ENCODE assay signal across 23 mouse cellular contexts in genomic region chr19:45646866-45647265, GRCm38 (mm10). TPM values are rescaled to one million over a fixed set of nuclear protein-coding genes. Genes with fewer than 3 reads are reported as not detected.
A peak's percentile ranks its signal among the peaks of the same experiment; 100 is the strongest.
DNase-seq lines count a peak whose midpoint lies in the region; ATAC-seq and TF ChIP-seq lines count a peak whose summit lies in the region.
"Had no signal": no experiment of that assay in that cellular context is flagged by ENCODE, and none has a peak within 500 bp of the region (broad histone marks: within the 10 kb centered on the region; RNA-seq: fewer than 3 reads in every experiment).

No protein-coding gene starts in this region.

- no peak for TF ChIP-seq CTCF in heart, adult 2 months (IDR thresholded peaks at IDR 0.05)

- no peak overlapping the region for H3K4me2 ChIP-seq in heart, embryonic 13.5 days
- no peak overlapping the region for H3K4me2 ChIP-seq in embryonic facial prominence, embryonic 11.5 days (ENCODE audit: low read depth, low read length)
- H3K4me2 ChIP-seq in limb, embryonic 13.5 days (replicated peaks) = no peak overlapping the region

- H3K27me3 ChIP-seq in heart, embryonic 13.5 days (replicated peaks) = no peaks in the 10 kb centered on the region
- no peaks in the 10 kb centered on the region for H3K27me3 ChIP-seq in heart, adult 2 months (ENCODE audit: control insufficient read depth, insufficient read depth, low read length)
- H3K27me3 ChIP-seq in embryonic facial prominence, embryonic 11.5 days (ENCODE audit: control insufficient read depth, insufficient read depth, low read length) = no peaks in the 10 kb centered on the region
- no peaks in the 10 kb centered on the region for H3K27me3 ChIP-seq in limb, embryonic 13.5 days

- no peak overlapping the region for H3K4me3 ChIP-seq in heart, embryonic 13.5 days
- H3K4me3 ChIP-seq in heart, adult 2 months = no peak overlapping the region
- H3K4me3 ChIP-seq in embryonic facial prominence, embryonic 11.5 days (ENCODE audit: low read depth, low read length) = no peak overlapping the region
- H3K4me3 ChIP-seq in limb, embryonic 13.5 days = no peak overlapping the region
- H3K4me3 ChIP-seq: layer of hippocampus, adult 2 months; left cerebral cortex, adult 2 months had no signal

- WGBS in heart, embryonic 13.5 days = 50% methylated on average over 4 of the region's 4 CpGs
- WGBS in heart, adult 2 months = 67% methylated on average over 4 of the region's 4 CpGs
- WGBS in embryonic facial prominence, embryonic 11.5 days = 33% methylated on average over 4 of the region's 4 CpGs
- WGBS in limb, embryonic 13.5 days = 16% methylated on average over 4 of the region's 4 CpGs

- peaks cover 2% of the 10 kb centered on the region for H3K79me2 ChIP-seq in heart, adult 2 months (replicated peaks; ENCODE audit: control insufficient read depth, insufficient read depth, low read length)

- ATAC-seq in heart, embryonic 13.5 days (ENCODE audit: extremely low read depth, insufficient number of reproducible peaks, low FRiP score, low TSS enrichment) = no peak
- no peak for ATAC-seq in embryonic facial prominence, embryonic 11.5 days (replicated peaks; ENCODE audit: insufficient number of reproducible peaks, low FRiP score, low TSS enrichment, low read depth)
- no peak for ATAC-seq in limb, embryonic 13.5 days (ENCODE audit: low FRiP score, low read depth)
- ATAC-seq: activated CD4-positive, CD25-positive, alpha-beta regulatory T cell, adult 4 months; hindbrain, postnatal 0 days; intestine, postnatal 0 days; lung, postnatal 0 days had no signal

- DNase-seq in heart, adult 2 months = no peak
- peak; percentile 9 for DNase-seq in retina, postnatal 1 day
- DNase-seq in retina, embryonic 14.5 days (ENCODE audit: low spot score) = no peak
- peak; percentile 37 for DNase-seq in embryonic facial prominence, embryonic 11.5 days (ENCODE audit: low spot score)
- no peak for DNase-seq in spleen, postnatal 14 days (ENCODE audit: low spot score in 2 of 2)
- no peak for DNase-seq in ovary, postnatal 36 days (ENCODE audit: low spot score)
- DNase-seq: adrenal gland, adult 8-10 months; cerebellum, adult 2 months; cerebellum, postnatal 25 days; gastrocnemius, postnatal 36 days; heart, postnatal 14 days; kidney, postnatal 14 days; thymus, adult 2 months; thymus, postnatal 4 days had no signal

- H3K4me1 ChIP-seq in heart, embryonic 13.5 days = peaks cover 29% of the 10 kb centered on the region
- peaks cover 1% of the 10 kb centered on the region for H3K4me1 ChIP-seq in heart, adult 2 months (ENCODE audit: control insufficient read depth, insufficient read depth, low read length)
- peaks cover 2% of the 10 kb centered on the region; the same call in 1 of the 2 replicates for H3K4me1 ChIP-seq in embryonic facial prominence, embryonic 11.5 days (ENCODE audit: control insufficient read depth, insufficient read depth, low read length)
- peaks cover 24% of the 10 kb centered on the region for H3K4me1 ChIP-seq in limb, embryonic 13.5 days

- H3K9ac ChIP-seq in heart, embryonic 13.5 days = peak overlapping the region; percentile 16; the same call in 1 of the 2 replicates
- no peak overlapping the region for H3K9ac ChIP-seq in heart, adult 2 months (ENCODE audit: low read depth, low read length)
- no peak overlapping the region for H3K9ac ChIP-seq in embryonic facial prominence, embryonic 11.5 days (replicated peaks; ENCODE audit: low read length)
- H3K9ac ChIP-seq in limb, embryonic 13.5 days = no peak overlapping the region

- H3K27ac ChIP-seq in heart, embryonic 13.5 days (replicated peaks) = peak overlapping the region; percentile 46
- H3K27ac ChIP-seq in heart, adult 2 months = no peak overlapping the region
- H3K27ac ChIP-seq in embryonic facial prominence, embryonic 11.5 days (replicated peaks; ENCODE audit: low read depth, low read length) = no peak overlapping the region
- peak overlapping the region; percentile 40; the same call in 1 of the 2 replicates for H3K27ac ChIP-seq in limb, embryonic 13.5 days
- H3K27ac ChIP-seq: hindbrain, postnatal 0 days; layer of hippocampus, adult 2 months; left cerebral cortex, adult 2 months; macrophage had no signal

- TF ChIP-seq POLR2A in heart, adult 2 months (IDR thresholded peaks at IDR 0.05; ENCODE audit: insufficient read depth, low read depth, low read length) = no peak

- no peak for TF ChIP-seq EP300 in heart, adult 2 months (IDR thresholded peaks at IDR 0.05; ENCODE audit: insufficient read depth, low read depth, low read length)

- 0 out of 2 replicates have a peak, but pooled peaks cover 2% of the 10 kb centered on the region for H3K36me3 ChIP-seq in heart, embryonic 13.5 days
- H3K36me3 ChIP-seq in heart, adult 2 months (ENCODE audit: control insufficient read depth, insufficient read depth, low read length) = no peaks in the 10 kb centered on the region
- no peaks in the 10 kb centered on the region for H3K36me3 ChIP-seq in embryonic facial prominence, embryonic 11.5 days (replicated peaks; ENCODE audit: control insufficient read depth, insufficient read depth, low read depth, low read length)
- no peaks in the 10 kb centered on the region for H3K36me3 ChIP-seq in limb, embryonic 13.5 days

- intact Hi-C loops in heart, adult 2 months (cut with DNase I) = no loop called here

- no peaks in the 10 kb centered on the region for H3K9me3 ChIP-seq in heart, embryonic 13.5 days
- H3K9me3 ChIP-seq in embryonic facial prominence, embryonic 11.5 days (replicated peaks; ENCODE audit: control insufficient read depth, low read length) = no peaks in the 10 kb centered on the region
- H3K9me3 ChIP-seq in limb, embryonic 13.5 days = no peaks in the 10 kb centered on the region

RNA-seq across cellular contexts. Expression of gene Fbxw4, which starts 13.2 kb away (rescaled TPM):
- polyA plus RNA-seq in heart, embryonic 13.5 days (2015; fragmentation: Nextera tagmentation; extraction: Ambion mirVana) = 3.3 and 3.8 TPM in 2 replicates
- 10 to 100 TPM; 28.1 to 31.2 TPM for total RNA-seq in heart, adult 2 months (2021)
- 61.5 and 73.0 TPM in 2 replicates for polyA plus RNA-seq in heart, adult 2 months (2012; rRNA removed)
- 3.1 and 3.5 TPM in 2 replicates for polyA plus RNA-seq in embryonic facial prominence, embryonic 11.5 days (2014; fragmentation: Nextera tagmentation; extraction: Ambion mirVana)
- polyA plus RNA-seq in limb, embryonic 13.5 days (2015; fragmentation: Nextera tagmentation; extraction: Ambion mirVana) = 4.5 and 5.6 TPM in 2 replicates

Comparison
In these comparisons a context has a peak if more than half of its experiments do, and no peak if none do; other contexts are left out.
1. H3K27ac ChIP-seq: peak in heart, embryonic 13.5 days (single experiment) and limb, embryonic 13.5 days (single experiment); none in heart, adult 2 months (single experiment) and embryonic facial prominence, embryonic 11.5 days (single experiment).
2. DNase-seq: peak in retina, postnatal 1 day (single experiment) and embryonic facial prominence, embryonic 11.5 days (single experiment); none in heart, adult 2 months (0 of 2), retina, embryonic 14.5 days (single experiment), spleen, postnatal 14 days (0 of 2) and ovary, postnatal 36 days (single experiment).